Comparison of ENCODE assay signal across 11 mouse cellular contexts in the genomic region with DNA sequence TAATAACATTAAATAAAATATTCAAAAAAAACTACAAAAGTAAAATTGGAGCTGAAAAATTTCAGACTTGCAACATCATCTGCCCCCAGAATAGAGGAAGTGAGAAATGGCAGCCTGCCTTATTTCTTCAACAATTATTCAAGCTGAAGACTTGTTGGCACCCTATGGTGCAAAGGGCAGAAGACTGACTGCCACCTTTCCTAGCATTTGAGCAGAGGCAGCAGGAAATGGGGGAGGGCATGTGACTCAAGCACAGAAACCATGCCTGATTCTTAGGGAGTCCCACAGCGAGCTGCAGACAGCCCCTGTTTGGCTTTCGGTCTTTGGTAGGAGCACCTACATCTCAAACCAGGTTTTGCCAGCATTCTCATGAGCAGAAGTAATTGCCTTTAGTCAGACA.
DNase-seq lines count a peak whose midpoint lies in the region; ATAC-seq and TF ChIP-seq lines count a peak whose summit lies in the region.
"Had no signal": no experiment of that assay in that cellular context is flagged by ENCODE, and none has a peak within 500 bp of the region (broad histone marks: within the 10 kb centered on the region; RNA-seq: fewer than 3 reads in every experiment).

No protein-coding gene starts in this region.

- no peak for TF ChIP-seq CTCF in CH12.LX (conservative IDR thresholded peaks at IDR 0.05 in 1 of 2, IDR thresholded peaks at IDR 0.05 in 1 of 2; ENCODE audit: low read depth in 2 of 2, low read length in 2 of 2)

- dilution Hi-C loops in CH12.LX (cut with MboI; ENCODE audit: extremely low pct_ligation_motif_present, extremely low pct_unique_long_range_greater_than_20kb, low sequenced_read_pairs) = no loop called here

- peak overlapping the region; percentile 16; the same call in 1 of the 2 replicates for H3K4me2 ChIP-seq in CH12.LX (ENCODE audit: insufficient read depth, low read depth, poor library complexity, severe bottlenecking)
- H3K4me2 ChIP-seq in hindbrain, embryonic 12.5 days (replicated peaks) = no peak overlapping the region
- H3K4me2 ChIP-seq: heart, embryonic 12.5 days; lung, embryonic 14.5 days had no signal

- no peaks in the 10 kb centered on the region for H3K36me3 ChIP-seq in heart, embryonic 10.5 days
- no peaks in the 10 kb centered on the region for H3K36me3 ChIP-seq in CH12.LX (replicated peaks in 1 of 2; ENCODE audit: control insufficient read depth in 1 of 2, insufficient read depth in 1 of 2, low read length in 1 of 2)
- H3K36me3 ChIP-seq in hindbrain, embryonic 12.5 days = no peaks in the 10 kb centered on the region
- H3K36me3 ChIP-seq: heart, embryonic 12.5 days had no signal

- no peak overlapping the region for H3K4me3 ChIP-seq in heart, embryonic 10.5 days
- H3K4me3 ChIP-seq in CH12.LX (replicated peaks in 1 of 3; ENCODE audit: low read depth in 2 of 3, low read length in 2 of 3, poor library complexity in 1 of 3) = no peak overlapping the region
- H3K4me3 ChIP-seq in hindbrain, embryonic 12.5 days = no peak overlapping the region
- H3K4me3 ChIP-seq: heart, embryonic 12.5 days had no signal

- WGBS in heart, embryonic 10.5 days = 64% methylated on average over 2 of the region's 2 CpGs
- 65% methylated on average over 2 of the region's 2 CpGs for WGBS in hindbrain, embryonic 12.5 days

- DNase-seq in heart, adult 8-10 months (ENCODE audit: low spot score) = peak; percentile 12
- no peak for DNase-seq in heart, embryonic 10.5 days (ENCODE audit: low spot score)
- DNase-seq in CH12.LX (ENCODE audit: extremely low read depth) = peak; percentile 85
- DNase-seq in lung, postnatal 36 days = peak; percentile 58
- DNase-seq in thymus, adult 18-20 months = peak; percentile 6 to 24
- DNase-seq in gastrocnemius, postnatal 10 days = no peak
- no peak for DNase-seq in adrenal gland, adult 18-20 months (ENCODE audit: low spot score in 2 of 2)
- DNase-seq: cerebellum, postnatal 36 days; lung, embryonic 14.5 days had no signal

- in situ Hi-C loops in CH12.LX (cut with MboI; ENCODE audit: low pct_ligation_motif_present, low pct_unique_long_range_greater_than_20kb, low sequenced_read_pairs) = no loop called here

- H3K27me3 ChIP-seq in heart, embryonic 10.5 days (ENCODE audit: insufficient read depth, poor library complexity, severe bottlenecking) = no peaks in the 10 kb centered on the region
- no peaks in the 10 kb centered on the region for H3K27me3 ChIP-seq in CH12.LX (replicated peaks)
- H3K27me3 ChIP-seq in hindbrain, embryonic 12.5 days = no peaks in the 10 kb centered on the region
- H3K27me3 ChIP-seq: heart, embryonic 12.5 days had no signal

- H3K9ac ChIP-seq in CH12.LX (ENCODE audit: insufficient read depth, low read depth) = 0 out of 2 replicates have a peak overlapping the region, but pooled peaks have one; percentile 53
- H3K9ac ChIP-seq in hindbrain, embryonic 12.5 days = no peak overlapping the region
- H3K9ac ChIP-seq: heart, embryonic 12.5 days; lung, embryonic 14.5 days had no signal

- no peaks in the 10 kb centered on the region for H3K79me2 ChIP-seq in CH12.LX (replicated peaks; ENCODE audit: control insufficient read depth, extremely low read depth, insufficient read depth, poor library complexity, severe bottlenecking)

- TF ChIP-seq POLR2A in CH12.LX (IDR thresholded peaks at IDR 0.05; ENCODE audit: low read depth, low read length) = peak; percentile 30; the same call in 1 of the 2 replicates

- no peak overlapping the region for H3K27ac ChIP-seq in heart, embryonic 10.5 days
- peak overlapping the region; percentile 59 for H3K27ac ChIP-seq in CH12.LX (ENCODE audit: insufficient read depth, low read depth)
- H3K27ac ChIP-seq in hindbrain, embryonic 12.5 days = no peak overlapping the region

- ATAC-seq in hindbrain, embryonic 12.5 days (ENCODE audit: low FRiP score) = no peak

- no peaks in the 10 kb centered on the region for H3K4me1 ChIP-seq in heart, embryonic 10.5 days
- H3K4me1 ChIP-seq in CH12.LX (ENCODE audit: control insufficient read depth in 1 of 2, insufficient read depth in 2 of 2) = peaks cover 27 to 80% of the 10 kb centered on the region in 2 experiments
- no peaks in the 10 kb centered on the region; the same call in 1 of the 2 replicates for H3K4me1 ChIP-seq in hindbrain, embryonic 12.5 days
- H3K4me1 ChIP-seq: heart, embryonic 12.5 days had no signal

- no peaks in the 10 kb centered on the region for H3K9me3 ChIP-seq in heart, embryonic 10.5 days
- H3K9me3 ChIP-seq in CH12.LX (replicated peaks; ENCODE audit: low read length) = no peaks in the 10 kb centered on the region
- no peaks in the 10 kb centered on the region for H3K9me3 ChIP-seq in hindbrain, embryonic 12.5 days (replicated peaks)
- H3K9me3 ChIP-seq: heart, embryonic 12.5 days had no signal

- TF ChIP-seq RAD21 in CH12.LX (IDR thresholded peaks at IDR 0.05; ENCODE audit: low read depth, low read length) = peak; percentile 6

- TF ChIP-seq EP300 in CH12.LX (IDR thresholded peaks at IDR 0.05; ENCODE audit: low read length) = peak; percentile 88

TF ChIP-seq in CH12.LX, 34 proteins besides CTCF, POLR2A, EP300 and RAD21:
- TF ChIP-seq CHD2 (IDR thresholded peaks at IDR 0.05; ENCODE audit: low read length) (peak; percentile 66; the same call in 1 of the 2 replicates), CHD1 (IDR thresholded peaks at IDR 0.05; ENCODE audit: low read depth, low read length) (no peak), UBTF (IDR thresholded peaks at IDR 0.05; ENCODE audit: low read depth, low read length) (no peak), ZC3H11A (IDR thresholded peaks at IDR 0.05; ENCODE audit: low read depth, low read length) (no peak), SIN3A (IDR thresholded peaks at IDR 0.05; ENCODE audit: low read length) (no peak), BHLHE40 (IDR thresholded peaks at IDR 0.05; ENCODE audit: low read depth, low read length) (peak; percentile 81), MEF2A (IDR thresholded peaks at IDR 0.05; ENCODE audit: borderline replicate concordance, low read depth, low read length) (peak; percentile 65; the same call in 1 of the 2 replicates), NELFE (IDR thresholded peaks at IDR 0.05; ENCODE audit: low read depth, low read length) (no peak), E2F4 (IDR thresholded peaks at IDR 0.05; ENCODE audit: insufficient replicate concordance, low read depth, low read length) (no peak), RCOR1 (conservative IDR thresholded peaks at IDR 0.05; ENCODE audit: low read depth, low read length) (no peak), MAFK (IDR thresholded peaks at IDR 0.05; ENCODE audit: insufficient replicate concordance, low read length) (no peak), NRF1 (IDR thresholded peaks at IDR 0.05; ENCODE audit: low read depth, low read length) (no peak), ETS1 (conservative IDR thresholded peaks at IDR 0.05; ENCODE audit: low read depth, low read length) (peak; percentile 59), TCF12 (IDR thresholded peaks at IDR 0.05; ENCODE audit: low read depth, low read length) (0 out of 2 replicates have a peak, but pooled peaks have one; percentile 68), ZKSCAN1 (IDR thresholded peaks at IDR 0.05; ENCODE audit: borderline replicate concordance, low read depth, low read length) (no peak), POLR2AphosphoS2 (IDR thresholded peaks at IDR 0.05; ENCODE audit: low read depth, low read length) (no peak), PAX5 (IDR thresholded peaks at IDR 0.05; ENCODE audit: low read length) (no peak), ZNF384 (IDR thresholded peaks at IDR 0.05; ENCODE audit: low read depth, low read length) (no peak), KAT2A (IDR thresholded peaks at IDR 0.05; ENCODE audit: insufficient replicate concordance, low read length) (no peak), USF2 (conservative IDR thresholded peaks at IDR 0.05; ENCODE audit: low read depth, low read length) (peak; percentile 57), USF1 (IDR thresholded peaks at IDR 0.05; ENCODE audit: low read depth, low read length) (peak; percentile 62), TBP (conservative IDR thresholded peaks at IDR 0.05; ENCODE audit: low read depth, low read length) (0 out of 2 replicates have a peak, but pooled peaks have one; percentile 30), JUN (IDR thresholded peaks at IDR 0.05; ENCODE audit: insufficient read depth, low read depth, low read length) (no peak), MAX (IDR thresholded peaks at IDR 0.05; ENCODE audit: low read length) (peak; percentile 64), SMC3 (IDR thresholded peaks at IDR 0.05; ENCODE audit: low read depth, low read length) (peak; percentile 17; the same call in 1 of the 2 replicates), MXI1 (IDR thresholded peaks at IDR 0.05; ENCODE audit: low read depth, low read length) (no peak), ZMIZ1 (IDR thresholded peaks at IDR 0.05; ENCODE audit: low read depth, low read length) (no peak), ELF1 (IDR thresholded peaks at IDR 0.05; ENCODE audit: low read depth, low read length) (no peak), JUND (conservative IDR thresholded peaks at IDR 0.05; ENCODE audit: low read depth, low read length) (no peak; the same call in 1 of the 2 replicates), IRF4 (IDR thresholded peaks at IDR 0.05; ENCODE audit: low read depth, low read length) (peak; percentile 86), HCFC1 (IDR thresholded peaks at IDR 0.05; ENCODE audit: low read depth, low read length) (no peak), GABPA (IDR thresholded peaks at IDR 0.05; ENCODE audit: insufficient replicate concordance, low read depth, low read length) (no peak), MYC (IDR thresholded peaks at IDR 0.05; ENCODE audit: low read depth, low read length) (peak; percentile 80; the same call in 1 of the 2 replicates), MAZ (IDR thresholded peaks at IDR 0.05; ENCODE audit: low read depth, low read length) (peak; percentile 58; the same call in 1 of the 2 replicates)

Comparison
In these comparisons a context has a peak if more than half of its experiments do, and no peak if none do; other contexts are left out.
1. DNase-seq: peak in heart, adult 8-10 months (single experiment), CH12.LX (single experiment), lung, postnatal 36 days (single experiment) and thymus, adult 18-20 months (2 of 2); none in heart, embryonic 10.5 days (single experiment), gastrocnemius, postnatal 10 days (single experiment) and adrenal gland, adult 18-20 months (0 of 2).